Mouse (Mus musculus) layer of hippocampus, adult 8-10 months (tissue): Measurements from ENCODE around the gene Tha1. TPM values are rescaled to one million over a fixed set of nuclear protein-coding genes. Genes with fewer than 3 reads are reported as not detected.
A peak's percentile ranks its signal among the peaks of the same experiment; 100 is the strongest.
"Not testable (repeated sequence)": the region's sequence is repeated elsewhere in the genome, so short reads cannot be mapped to it uniquely, and the experiment has no call there.

Experiments used
- DNase-seq, 2 experiments: peaks; one replicate each; pipeline ENCODE4 v3.0.0; 2022; ENCODE audit warnings: low spot score in 2 of 2
- total RNA-seq, 4 experiments: library from RNA; stranded (reverse); gene quantifications; 2 replicates each; pipeline ENCODE4 v1.2.4; 2022

Tha1 gene
- total RNA-seq, 4 experiments from 2014 or later: 3.1 to 5.9 (median 5.6) TPM

- peak; percentile 88 to 96 for DNase-seq
These were observed 24.2 kb downstream of the Tha1 start, which contains the start of gene Birc5 for GRCm38 (mm10) chr11:117848985-117849671. Birc5 (plus strand) TSS chr11:117849251.

GRCm38 (mm10) chr11:117848271-117848984 is 24.9 kb downstream of the Tha1 start:
- no peak for DNase-seq

- DNase-seq: no peak
These were observed 25.6 kb downstream of the Tha1 start for GRCm38 (mm10) chr11:117847593-117848215.

GRCm38 (mm10) chr11:117846640-117847039 is 26.6 kb downstream of the Tha1 start:
- no peak for DNase-seq

- DNase-seq: no peak
These were observed 27.6 kb downstream of the Tha1 start for GRCm38 (mm10) chr11:117845651-117846050.

- no peak for DNase-seq
These were observed 28.3 kb downstream of the Tha1 start for GRCm38 (mm10) chr11:117844997-117845396.

GRCm38 (mm10) chr11:117843434-117843833 is 29.8 kb downstream of the Tha1 start:
- DNase-seq: no peak

- no peak for DNase-seq
These were observed 32.4 kb downstream of the Tha1 start for GRCm38 (mm10) chr11:117840910-117841309.

- DNase-seq: no peak
These were observed 34.3 kb downstream of the Tha1 start for GRCm38 (mm10) chr11:117839021-117839420.

GRCm38 (mm10) chr11:117838572-117838971 is 34.7 kb downstream of the Tha1 start:
- DNase-seq: no peak

GRCm38 (mm10) chr11:117836306-117836705 is 37.0 kb downstream of the Tha1 start:
- DNase-seq: peak; percentile 40

GRCm38 (mm10) chr11:117834086-117834485 is 39.2 kb downstream of the Tha1 start:
- DNase-seq: no peak

- DNase-seq: not testable (repeated sequence)
These were observed 39.8 kb downstream of the Tha1 start for GRCm38 (mm10) chr11:117833509-117833908.

GRCm38 (mm10) chr11:117832086-117832969 is 41.0 kb downstream of the Tha1 start:
- DNase-seq: peak; percentile 45 to 73

GRCm38 (mm10) chr11:117830401-117830800 is 42.9 kb downstream of the Tha1 start:
- no peak for DNase-seq

GRCm38 (mm10) chr11:117829671-117830215 is 43.5 kb downstream of the Tha1 start:
- DNase-seq: no peak

GRCm38 (mm10) chr11:117828888-117829604 is 44.2 kb downstream of the Tha1 start:
- DNase-seq: no peak

- no peak for DNase-seq
These were observed 45.0 kb downstream of the Tha1 start for GRCm38 (mm10) chr11:117828149-117828887.

GRCm38 (mm10) chr11:117827386-117827785 is 45.9 kb downstream of the Tha1 start:
- DNase-seq: no peak

GRCm38 (mm10) chr11:117826916-117827315 is 46.4 kb downstream of the Tha1 start:
- DNase-seq: no peak
